Mouse (Mus musculus) forebrain, postnatal 0 days (tissue): ENCODE data around the gene Ckb. TPM values are rescaled to one million over a fixed set of nuclear protein-coding genes. Genes with fewer than 3 reads are reported as not detected.
A peak's percentile ranks its signal among the peaks of the same experiment; 100 is the strongest.
"Not testable (repeated sequence)": the region's sequence is repeated elsewhere in the genome, so short reads cannot be mapped to it uniquely, and the experiment has no call there.

Experiments
- ATAC-seq: fragments of 200-750 bp; cut with Nextera tagmentation; 2 replicates; pipeline ENCODE4 v1.8.0; 2017; ENCODE audit warnings: mild to moderate bottlenecking, moderate library complexity
- DNase-seq: peaks from one replicate; pipeline ENCODE4 v3.0.0-alpha.2; 2015
- H3K27ac ChIP-seq: fragments of 300-500 bp; sonication (generic); 2 replicates; pipeline ENCODE4 v1.5.1; 2014; ENCODE audit warnings: low read depth, mild to moderate bottlenecking, antibody characterized with exemption, low read length, moderate library complexity, mixed read lengths
- H3K27me3 ChIP-seq: fragments of 300-500 bp; sonication (generic); 2 replicates; pipeline ENCODE4 v1.6.1; 2014; ENCODE audit warnings: mild to moderate bottlenecking, low read length, mixed read lengths; ENCODE audit not compliant: insufficient read depth
- H3K36me3 ChIP-seq: fragments of 300-500 bp; sonication (generic); 2 replicates; pipeline ENCODE4 v1.6.1; 2014; ENCODE audit warnings: mild to moderate bottlenecking, moderate library complexity; ENCODE audit not compliant: insufficient read depth
- H3K4me1 ChIP-seq: fragments of 300-500 bp; sonication (generic); 2 replicates; pipeline ENCODE4 v1.6.1; 2014; ENCODE audit warnings: antibody characterized with exemption; ENCODE audit not compliant: insufficient read depth
- H3K4me2 ChIP-seq: fragments of 300-500 bp; sonication (generic); 2 replicates; pipeline ENCODE4 v1.6.1; 2014; ENCODE audit warnings: low read depth, mild to moderate bottlenecking, moderate library complexity
- H3K4me3 ChIP-seq: fragments of 300-500 bp; sonication (generic); 2 replicates; pipeline ENCODE4 v1.5.1; 2014; ENCODE audit warnings: low read depth, low read length, mixed read lengths
- H3K9ac ChIP-seq: fragments of 300-500 bp; sonication (generic); 2 replicates; pipeline ENCODE4 v1.6.1; 2014; ENCODE audit warnings: mild to moderate bottlenecking
- H3K9me3 ChIP-seq: fragments of 300-500 bp; sonication (generic); 2 replicates; pipeline ENCODE4 v1.6.1; 2016; ENCODE audit warnings: low read length
- CTCF ChIP-seq: sonication (generic); IDR thresholded peaks from 2 replicates; pipeline ENCODE4 v1.5.1; 2016; ENCODE audit warnings: antibody characterized with exemption, control low read depth, low read depth
- WGBS: fragments of 180-500 bp; shearing (Covaris S2); extraction: QIAGEN DNeasy Blood & Tissue Kit; methylation state at CpG from one replicate; pipeline ENCODE4 v1.1.7; 2014; 5-methylcytosine and 5-hydroxymethylcytosine counted together
- polyA plus RNA-seq: library from polyadenylated mRNA; unstranded; fragments of >200 nt; fragmentation: Nextera tagmentation; extraction: Ambion mirVana; gene quantifications from 2 replicates; pipeline ENCODE4 v1.2.1, GENCODE M21; 2015
- total RNA-seq: library from RNA; depleted of rRNA; stranded (reverse); fragments of >200 nt; gene quantifications from 2 replicates; pipeline ENCODE4 v1.2.3, GENCODE M21; 2014

The Ckb gene
- total and polyA plus RNA-seq, 2 experiments from 2014 or later = 1,430 to 1,650 TPM

- TF ChIP-seq CTCF = no peak
- no peaks in the 10 kb centered on the region for H3K9me3 ChIP-seq
- H3K36me3 ChIP-seq = peaks cover 23% of the 10 kb centered on the region
- no peak overlapping the region for H3K4me2 ChIP-seq
- H3K27me3 ChIP-seq = no peaks in the 10 kb centered on the region
- no peak overlapping the region for H3K4me3 ChIP-seq
- H3K4me1 ChIP-seq = peaks cover 4% of the 10 kb centered on the region
- H3K27ac ChIP-seq = no peak overlapping the region
- 54% methylated on average over 6 of the region's 6 CpGs for WGBS
- no peak for DNase-seq
- ATAC-seq = no peak
- no peak overlapping the region for H3K9ac ChIP-seq
Measured at GRCm38 (mm10) chr12:111664144-111664634, 7.9 kb downstream of the Ckb start.

GRCm38 (mm10) chr12:111663228-111664143 is 8.7 kb downstream of the Ckb start:
- 79% methylated on average over 17 of the region's 17 CpGs for WGBS
- no peak for ATAC-seq
- Histone ChIP-seq H3K27ac (no peak overlapping the region), H3K27me3 (no peaks in the 10 kb centered on the region), H3K9me3 (no peaks in the 10 kb centered on the region), H3K36me3 (peaks cover 24% of the 10 kb centered on the region), H3K4me3 (no peak overlapping the region), H3K4me2 (no peak overlapping the region), H3K4me1 (no peaks in the 10 kb centered on the region), H3K9ac (no peak overlapping the region)
- DNase-seq = no peak
- TF ChIP-seq CTCF = no peak

DNA sequence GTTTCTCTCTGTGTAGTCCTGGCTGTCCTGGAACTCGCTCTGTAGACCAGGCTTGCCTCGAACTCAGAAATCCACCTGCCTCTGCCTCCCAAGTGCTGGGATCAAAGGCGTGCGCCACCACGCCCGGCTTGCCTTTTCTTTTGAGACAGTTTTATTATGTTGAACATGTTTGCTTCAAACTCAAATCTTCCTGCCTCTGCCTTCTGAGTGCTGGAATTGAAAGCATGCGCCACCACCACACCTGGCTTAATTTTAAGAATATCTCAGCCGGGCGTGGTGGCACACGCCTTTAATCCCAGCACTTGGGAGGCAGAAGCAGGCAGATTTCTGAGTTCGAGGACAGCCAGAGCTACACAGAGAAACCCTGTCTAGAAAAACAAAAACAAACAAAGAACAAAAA is 10.6 kb downstream of the Ckb start:
- H3K36me3 ChIP-seq = peaks cover 27% of the 10 kb centered on the region
- H3K4me2 ChIP-seq, H3K9me3 ChIP-seq, H3K27me3 ChIP-seq, H3K27ac ChIP-seq, H3K4me3 ChIP-seq, H3K9ac ChIP-seq, DNase-seq, H3K4me1 ChIP-seq, ATAC-seq: not testable (repeated sequence)
- WGBS = 97% methylated on average over 11 of the region's 11 CpGs

GRCm38 (mm10) chr12:111660628-111661027 is 11.5 kb downstream of the Ckb start:
- Histone ChIP-seq H3K4me2 (no peak overlapping the region), H3K4me3 (no peak overlapping the region), H3K27me3 (no peaks in the 10 kb centered on the region), H3K4me1 (no peaks in the 10 kb centered on the region), H3K27ac (no peak overlapping the region), H3K9ac (no peak overlapping the region), H3K9me3 (no peaks in the 10 kb centered on the region), H3K36me3 (peaks cover 35% of the 10 kb centered on the region)
- ATAC-seq (no peak), DNase-seq (no peak)
- 93% methylated on average over 1 of the region's 1 CpGs for WGBS
- TF ChIP-seq CTCF = no peak

- H3K27ac ChIP-seq = no peak overlapping the region
Measured at GRCm38 (mm10) chr12:111659331-111659730, 12.8 kb downstream of the Ckb start.

DNA sequence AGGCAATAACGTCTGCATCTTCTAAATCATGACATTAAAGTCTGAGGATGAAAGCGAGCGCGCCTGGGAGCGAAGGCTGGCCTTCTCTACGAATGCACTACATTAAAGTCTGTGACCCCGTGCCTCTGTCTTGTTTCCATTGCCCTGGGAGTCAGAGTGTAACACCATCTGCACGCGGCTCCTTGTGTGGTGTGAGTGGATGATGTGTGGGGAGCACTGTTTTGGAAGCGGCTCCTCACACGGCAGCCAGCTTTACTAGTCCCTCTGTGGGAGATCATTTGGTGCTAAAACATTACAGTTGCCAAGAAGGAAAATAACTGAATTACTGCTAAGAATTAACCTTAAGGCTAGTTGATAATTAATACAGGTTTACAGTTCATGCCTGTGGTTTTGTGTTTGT is 16.4 kb downstream of the Ckb start:
- ATAC-seq (no peak), DNase-seq (no peak)
- Histone ChIP-seq H3K9ac (no peak overlapping the region), H3K4me2 (no peak overlapping the region), H3K27ac (no peak overlapping the region), H3K36me3 (peaks cover 64% of the 10 kb centered on the region), H3K4me3 (no peak overlapping the region), H3K27me3 (no peaks in the 10 kb centered on the region), H3K4me1 (no peaks in the 10 kb centered on the region), H3K9me3 (no peaks in the 10 kb centered on the region)
- 93% methylated on average over 11 of the region's 11 CpGs for WGBS
- TF ChIP-seq CTCF = no peak

More at GRCm38 (mm10) chr12:111659331-111659730, 12.8 kb downstream of the Ckb start:
- no peak for TF ChIP-seq CTCF
- Histone ChIP-seq H3K4me3 (no peak overlapping the region), H3K4me2 (no peak overlapping the region), H3K9me3 (no peaks in the 10 kb centered on the region), H3K9ac (no peak overlapping the region), H3K4me1 (no peaks in the 10 kb centered on the region), H3K27me3 (no peaks in the 10 kb centered on the region), H3K36me3 (peaks cover 44% of the 10 kb centered on the region)
- no peak for ATAC-seq
- 97% methylated on average over 4 of the region's 4 CpGs for whole genome bisulfite sequencing
- DNase-seq = no peak

GRCm38 (mm10) chr12:111653434-111653833 is 18.7 kb downstream of the Ckb start:
- H3K9ac ChIP-seq = no peak overlapping the region
- H3K4me1 ChIP-seq = no peaks in the 10 kb centered on the region
- no peak overlapping the region for H3K4me2 ChIP-seq
- H3K36me3 ChIP-seq = peaks cover 67% of the 10 kb centered on the region
- no peaks in the 10 kb centered on the region for H3K27me3 ChIP-seq
- peak; percentile 81 for ATAC-seq
- H3K4me3 ChIP-seq = no peak overlapping the region
- H3K27ac ChIP-seq = no peak overlapping the region
- WGBS = 27% methylated on average over 3 of the region's 3 CpGs
- DNase-seq = peak; percentile 80
- TF ChIP-seq CTCF = peak; percentile 88
- no peaks in the 10 kb centered on the region for H3K9me3 ChIP-seq
